Mouse (Mus musculus) left cerebral cortex, adult 18-20 months (tissue): ENCODE data around the gene Slc25a1. TPM values are rescaled to one million over a fixed set of nuclear protein-coding genes. Genes with fewer than 3 reads are reported as not detected.
A peak's percentile ranks its signal among the peaks of the same experiment; 100 is the strongest.

Experiments
- DNase-seq, 2 experiments: peaks; one replicate each; pipeline ENCODE4 v3.0.0; 2021 to 2022; ENCODE audit warnings: low spot score in 2 of 2, mixed read lengths in 1 of 2
- total RNA-seq, 2 experiments: library from RNA; stranded (reverse); gene quantifications; 2 replicates each; pipeline ENCODE4 v1.2.3; 2021

The Slc25a1 gene
- total RNA-seq, 2 experiments from 2014 or later = 39.9 to 41.8 TPM

DNA sequence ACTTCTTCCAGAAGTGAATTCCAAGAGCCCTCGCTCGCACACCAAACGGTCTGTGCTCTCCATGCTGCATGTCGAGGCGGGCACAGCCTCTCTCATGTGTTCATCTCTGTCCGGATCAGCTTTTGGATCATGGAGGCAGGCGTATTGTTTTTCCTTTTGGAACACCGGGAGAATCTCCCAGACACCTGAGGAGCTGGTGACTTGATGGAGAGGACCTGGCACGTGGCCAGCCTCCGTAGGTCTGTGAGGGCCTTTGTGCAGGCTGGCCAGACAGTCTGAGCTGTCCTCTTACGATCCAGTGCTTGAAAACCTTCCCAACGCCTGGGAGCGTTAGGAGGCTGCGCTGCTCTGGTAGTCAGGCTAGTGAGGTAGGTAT lies 5.9 kb downstream of the Slc25a1 start:
- DNase-seq = peak in 1 of 2 experiments; percentile 17

DNA sequence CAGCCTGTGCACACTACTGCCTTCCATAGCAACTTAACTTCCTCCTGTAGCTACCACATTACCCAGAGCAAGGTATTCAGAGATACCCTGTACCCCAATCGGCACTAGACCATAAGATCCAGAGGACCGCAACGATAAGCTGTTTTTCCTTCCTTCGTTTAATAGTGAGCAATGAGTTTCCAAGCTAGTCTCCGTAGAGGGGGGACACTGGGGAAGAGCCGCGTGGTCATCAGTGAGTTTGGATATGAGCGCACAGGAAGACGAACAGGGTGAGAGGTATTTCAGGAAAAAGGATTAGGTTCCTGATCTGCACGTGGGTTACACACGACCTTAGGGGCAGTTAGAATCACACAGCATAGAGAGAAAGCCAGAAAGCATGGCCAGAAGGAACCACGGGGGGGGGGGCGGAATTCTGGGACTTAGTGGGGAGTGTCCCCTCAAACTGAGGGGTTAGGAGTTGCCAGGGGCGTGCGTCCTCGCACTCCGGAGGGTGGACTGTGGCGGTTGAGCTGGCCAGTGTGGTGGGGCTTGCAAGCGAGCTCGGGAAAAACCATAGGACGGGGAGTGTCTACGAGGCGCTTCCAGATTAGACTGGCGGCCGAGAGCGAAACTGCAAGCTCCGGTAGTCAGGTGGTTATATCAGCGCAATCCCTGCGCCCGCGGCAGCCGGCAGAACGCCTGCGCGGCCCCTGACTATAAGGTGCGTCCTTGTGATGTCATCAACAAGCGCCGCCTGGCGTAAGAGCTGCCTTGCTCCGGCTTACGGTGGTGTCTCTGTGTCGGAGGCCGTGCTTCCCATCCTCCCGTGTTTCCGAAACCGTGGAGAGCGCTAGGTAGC lies 6.5 kb downstream of the Slc25a1 start:
- DNase-seq = peak; percentile 96 to 98

DNA sequence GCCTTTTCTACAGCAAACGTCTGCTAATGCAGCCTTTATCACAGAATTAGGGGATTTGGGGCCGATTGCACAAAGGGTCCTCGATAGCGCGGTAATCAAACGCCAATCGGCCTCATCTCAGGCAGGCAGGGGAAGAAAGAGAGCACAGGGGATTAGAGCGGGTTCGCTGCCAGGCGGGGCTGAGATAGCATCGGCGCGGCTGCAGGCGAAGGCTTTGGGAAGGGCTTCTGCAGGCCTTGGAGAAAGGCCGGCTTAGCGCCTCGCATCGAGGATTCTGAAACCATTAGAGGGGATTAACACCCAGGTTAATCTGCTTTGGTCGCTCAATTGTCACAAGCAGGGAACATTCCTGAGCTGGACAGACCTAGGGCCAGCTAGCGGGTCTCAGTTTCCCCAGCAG lies 7.4 kb downstream of the Slc25a1 start:
- no peak for DNase-seq

DNA sequence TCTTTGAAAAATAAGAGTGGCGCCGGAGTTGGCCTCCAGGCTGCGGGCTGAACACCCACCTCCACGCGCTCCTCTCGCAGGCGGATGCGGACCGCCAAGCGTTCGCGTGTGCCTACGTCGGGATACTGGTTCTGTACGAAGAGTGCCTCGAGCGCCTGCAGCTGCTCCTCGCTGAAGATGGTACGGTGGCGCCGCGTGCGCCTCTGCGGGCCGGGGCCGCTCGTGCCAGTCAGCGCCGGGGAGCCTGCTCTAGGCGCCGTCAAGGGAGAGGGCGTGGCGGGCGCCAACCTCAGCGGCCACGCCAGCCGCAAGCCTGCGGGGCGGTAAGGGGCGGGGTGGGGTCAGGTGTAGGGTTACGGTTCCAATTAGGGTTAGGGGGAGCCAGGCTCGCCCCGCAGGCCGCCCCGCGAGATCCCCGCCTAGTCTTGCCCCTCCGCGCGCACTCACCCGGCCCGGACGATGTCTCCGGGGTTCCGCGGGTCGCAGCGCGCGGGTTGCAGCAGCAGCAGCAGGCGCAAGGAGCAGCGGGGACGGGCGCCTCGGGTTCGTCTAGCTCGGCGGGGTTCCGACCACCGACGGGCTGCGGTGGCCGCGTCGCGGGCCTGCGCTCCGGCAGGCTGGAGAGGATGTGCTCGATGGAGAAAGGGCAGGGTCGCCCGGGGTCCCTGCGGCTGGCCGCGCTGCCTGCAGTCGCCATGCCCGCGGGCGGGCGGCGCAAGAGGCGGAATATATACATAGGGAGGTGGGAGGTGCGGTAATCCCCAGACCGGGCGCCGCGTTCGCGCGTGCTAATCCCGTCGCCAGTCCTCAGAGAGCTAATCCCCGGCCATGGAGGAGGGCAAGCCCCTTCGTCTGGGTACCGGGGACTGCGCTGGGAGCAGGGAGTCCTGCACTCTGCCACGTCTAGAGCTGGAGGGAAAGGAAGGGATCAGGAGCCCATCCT lies 13.4 kb downstream of the Slc25a1 start, which contains the start of gene Gsc2:
Gene Gsc2, minus strand, starts transcription at position 753 of the 943 bp plus-strand sequence.
- peak in 1 of 2 experiments; percentile 20 for DNase-seq

DNA sequence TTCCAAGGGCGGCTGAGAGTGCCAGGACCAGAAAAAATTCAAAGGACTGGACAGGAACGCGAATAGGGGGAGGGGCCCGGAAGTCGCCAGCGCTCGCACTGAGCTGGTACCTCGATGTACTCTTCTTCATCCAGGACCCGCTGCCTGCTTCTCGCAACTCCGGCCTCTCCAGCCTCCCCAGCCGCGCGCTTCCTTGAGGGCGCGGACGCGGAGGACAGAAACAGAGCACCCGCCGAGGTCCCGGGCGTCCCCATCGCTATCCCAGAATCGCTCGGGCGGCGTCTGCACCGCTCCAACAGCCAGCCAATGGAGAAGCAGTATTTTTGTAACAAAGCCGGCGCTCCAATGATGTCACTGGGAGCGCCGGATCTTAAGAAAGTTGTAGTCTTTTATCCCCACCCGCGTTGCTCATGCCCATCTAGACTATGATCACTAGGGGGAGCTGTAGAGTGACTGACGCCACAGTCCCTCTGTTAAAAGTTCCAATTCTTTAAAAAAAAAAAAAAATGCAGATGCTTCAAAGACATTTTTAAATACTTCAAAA lies 16.9 kb downstream of the Slc25a1 start, which contains the start of gene Ess2:
Gene Ess2, minus strand, starts transcription at position 297 of the 544 bp plus-strand sequence.
- peak; percentile 89 to 93 for DNase-seq

DNA sequence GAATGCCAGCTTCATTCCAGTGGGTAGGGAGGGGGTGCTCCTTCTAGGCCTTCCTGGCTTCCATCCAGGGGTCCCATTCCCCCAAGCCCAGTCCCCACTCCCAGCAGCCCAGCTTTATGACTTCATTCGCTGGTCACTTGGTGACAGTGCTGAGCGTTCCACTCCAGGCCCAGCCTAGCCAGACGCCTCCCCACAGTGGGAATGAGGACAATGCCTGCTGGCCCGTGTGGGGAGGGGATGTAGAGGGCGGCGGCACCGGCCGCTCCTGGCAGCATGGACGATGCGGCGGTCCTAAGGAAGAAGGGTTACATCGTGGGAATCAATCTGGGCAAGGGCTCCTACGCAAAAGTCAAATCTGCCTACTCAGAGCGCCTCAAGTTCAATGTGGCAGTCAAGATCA lies 29.6 kb downstream of the Slc25a1 start, which contains the start of the genes Dgcr2 and Tssk2:
Gene Dgcr2, minus strand, starts transcription at position 101 of the 400 bp plus-strand sequence.
Gene Tssk2, plus strand, starts transcription at position 176 of the 400 bp plus-strand sequence.
- DNase-seq = no peak

DNA sequence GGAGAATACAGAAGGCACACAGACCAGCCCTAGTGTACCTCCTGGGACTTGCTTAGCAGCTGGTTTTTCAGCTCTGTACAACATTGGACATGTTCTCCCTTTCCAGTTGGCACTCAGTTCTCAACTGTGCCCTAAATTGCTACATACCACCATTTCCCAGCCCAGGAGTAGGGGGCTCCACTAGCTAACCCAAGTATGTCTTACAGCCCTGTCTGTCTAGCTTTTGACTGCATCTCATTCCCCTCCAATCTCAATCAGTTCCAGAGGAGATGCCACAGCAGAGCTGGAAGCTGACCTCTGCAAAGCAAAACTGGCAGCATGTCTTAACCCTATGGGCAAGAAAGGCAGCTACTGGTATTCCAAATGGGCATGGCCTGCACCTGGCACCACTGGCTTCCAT lies 31.9 kb downstream of the Slc25a1 start:
- DNase-seq = no peak

DNA sequence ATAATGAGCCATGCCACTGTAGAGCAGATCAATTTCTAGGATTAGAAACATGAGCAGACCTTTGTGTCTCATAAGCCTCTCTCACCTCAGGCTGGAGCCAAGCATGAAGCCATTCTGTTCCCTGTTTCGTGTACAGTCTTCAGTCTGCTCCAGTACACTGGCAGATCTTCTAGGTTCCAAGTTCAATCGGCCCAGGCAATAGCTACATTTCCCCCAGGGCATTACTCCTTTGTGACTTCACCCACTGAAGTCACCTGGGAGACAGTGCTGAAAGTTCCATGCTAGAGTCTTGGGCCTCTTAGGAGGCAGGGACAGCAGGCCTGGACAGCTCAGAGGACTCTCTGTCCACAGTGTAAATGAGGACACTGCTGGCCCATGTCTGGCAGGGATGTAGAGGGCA lies 34.1 kb downstream of the Slc25a1 start, which contains the start of gene Tssk1:
Gene Tssk1, plus strand, starts transcription at position 301 of the 400 bp plus-strand sequence.
- DNase-seq = no peak

DNA sequence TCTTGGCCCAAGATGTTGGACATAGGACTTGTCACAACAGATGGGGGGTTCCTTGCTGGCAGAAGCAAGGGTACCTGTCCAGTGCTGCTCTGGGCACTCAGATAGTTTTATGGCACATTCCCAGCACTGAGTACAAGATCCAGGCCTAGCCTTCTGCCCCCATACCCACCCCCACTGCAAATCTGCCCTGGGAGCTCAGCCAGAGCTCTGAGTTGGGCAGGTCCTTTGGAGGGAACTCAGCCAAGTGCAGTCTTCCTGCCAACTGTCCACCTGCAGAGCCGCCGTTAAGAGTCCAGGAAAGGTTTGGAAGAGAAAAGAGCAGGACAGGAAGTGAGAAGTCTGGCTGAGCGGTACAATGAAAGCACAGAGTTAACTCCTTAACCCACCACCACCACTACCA lies 35.4 kb downstream of the Slc25a1 start:
- no peak for DNase-seq

DNA sequence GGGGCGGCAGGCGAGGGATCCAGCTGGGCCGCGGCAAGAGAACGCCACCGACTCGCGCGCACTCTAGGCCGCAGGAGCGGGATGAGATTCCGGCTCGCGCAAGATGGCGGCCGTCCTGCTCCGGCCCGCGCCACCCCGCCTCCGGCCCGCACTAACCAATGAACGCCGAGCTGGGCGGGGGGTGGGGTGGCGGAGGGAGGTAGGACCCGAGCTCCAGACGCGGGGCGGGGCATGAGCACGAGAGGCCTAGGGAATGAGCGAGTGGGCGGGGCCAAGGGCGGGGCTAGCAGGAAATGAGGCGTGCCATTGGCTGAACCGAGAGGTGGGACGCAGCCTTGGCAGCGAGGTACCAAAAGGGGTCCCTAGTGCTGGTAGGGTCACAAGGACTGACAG lies 36.5 kb downstream of the Slc25a1 start, which contains the start of gene Gm20518:
Gene Gm20518, minus strand, starts transcription at position 105 of the 393 bp plus-strand sequence.
- peak; percentile 99 for DNase-seq

DNA sequence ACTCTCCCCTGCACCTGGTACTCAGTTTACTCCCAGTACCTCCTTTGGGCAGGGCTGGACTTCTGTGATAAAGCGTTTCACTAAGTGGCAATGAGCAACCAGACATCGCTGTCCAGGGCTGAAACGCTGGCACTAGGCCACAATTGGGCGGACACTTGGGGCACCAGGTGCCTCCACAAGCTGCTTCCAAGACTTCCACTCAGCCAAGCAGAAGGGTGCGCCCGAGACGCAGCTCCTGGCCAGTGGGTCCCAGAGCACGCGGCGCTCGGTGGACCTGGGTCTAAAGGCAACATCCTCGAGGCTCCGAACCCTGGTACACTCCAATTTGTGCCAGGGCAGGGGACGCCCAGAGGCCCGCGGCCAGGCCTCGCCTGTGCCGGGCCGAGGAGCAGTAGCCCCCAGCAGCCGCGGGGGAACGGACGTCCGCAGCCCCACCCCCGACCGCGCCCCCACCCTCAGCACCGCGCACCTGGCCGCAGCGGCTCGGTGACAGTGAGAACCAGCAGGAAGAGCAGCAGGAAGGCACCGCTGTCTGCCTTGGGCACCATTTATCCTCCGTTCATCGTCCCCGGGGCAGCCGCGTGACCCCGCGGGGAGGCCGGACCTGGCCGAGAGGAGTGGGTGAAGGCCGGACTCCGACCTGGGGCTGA lies 37.0 kb downstream of the Slc25a1 start:
- DNase-seq = peak; percentile 47 to 57

DNA sequence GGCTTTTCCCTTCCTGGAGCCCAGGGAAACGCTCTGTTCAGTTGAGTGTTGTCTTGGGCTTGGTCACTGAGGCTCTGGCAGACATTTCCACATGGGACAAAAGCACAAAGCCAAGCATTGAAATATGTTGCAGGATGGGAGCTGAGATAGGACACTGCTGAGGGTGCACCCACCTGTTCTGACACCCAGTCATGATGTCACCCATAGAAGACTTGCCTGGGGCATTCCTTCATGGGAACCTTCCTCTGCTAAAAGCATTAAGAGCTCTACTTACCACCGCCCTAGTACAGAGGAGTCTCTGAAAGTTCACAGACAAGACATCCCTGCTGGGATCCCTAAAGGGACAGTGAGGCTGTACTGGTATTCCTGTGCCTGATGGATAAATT lies 37.7 kb downstream of the Slc25a1 start:
- no peak for DNase-seq

DNA sequence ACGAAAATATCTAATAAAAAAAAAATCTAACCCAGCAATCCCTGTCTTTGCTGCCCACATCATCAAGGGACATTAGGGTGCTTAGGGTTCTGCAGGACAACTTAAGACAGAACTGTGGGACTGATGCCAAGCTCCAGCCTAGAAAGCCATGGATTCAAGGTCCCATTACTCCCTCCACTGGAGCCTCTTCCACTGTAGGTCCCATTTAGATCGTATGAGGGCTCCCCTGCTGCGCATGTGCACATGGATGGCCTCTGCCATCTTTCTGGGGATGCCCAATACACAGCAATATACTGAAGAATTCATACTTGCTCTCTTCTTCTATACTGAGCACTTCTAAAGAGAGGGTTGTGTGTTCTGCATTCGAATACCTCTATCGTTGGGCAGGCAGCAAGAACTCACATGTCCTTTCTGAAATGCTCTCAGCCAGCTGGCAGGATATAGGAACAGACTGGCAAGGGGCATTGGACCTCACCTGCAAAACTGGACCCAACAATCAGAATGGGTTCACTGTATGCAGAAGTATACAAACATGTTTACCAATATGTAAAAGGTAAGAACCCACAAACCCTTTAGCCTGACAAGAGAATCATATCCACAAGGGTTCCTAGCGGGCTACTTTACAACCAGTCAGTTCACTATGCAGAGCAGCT lies 38.2 kb downstream of the Slc25a1 start:
- no peak for DNase-seq

DNA sequence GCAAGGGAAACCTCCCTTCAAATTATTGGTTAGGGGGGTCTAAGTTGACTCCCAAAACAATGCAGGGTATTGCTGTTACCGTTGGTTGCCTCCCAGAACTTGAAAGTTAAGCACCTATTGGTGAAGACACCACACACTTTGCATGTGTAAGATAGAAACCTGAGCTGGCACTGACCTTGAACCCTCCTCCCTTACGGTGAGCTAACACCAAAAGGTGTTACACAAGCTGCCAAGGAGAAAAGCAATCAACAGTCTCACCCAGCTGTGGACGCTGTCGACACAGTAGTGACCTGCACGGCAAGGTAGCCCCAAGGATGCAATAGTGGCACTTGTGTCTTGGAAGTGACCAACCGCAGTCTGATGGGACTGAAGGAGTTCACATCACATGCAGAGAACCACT lies 43.9 kb downstream of the Slc25a1 start:
- no peak for DNase-seq

DNA sequence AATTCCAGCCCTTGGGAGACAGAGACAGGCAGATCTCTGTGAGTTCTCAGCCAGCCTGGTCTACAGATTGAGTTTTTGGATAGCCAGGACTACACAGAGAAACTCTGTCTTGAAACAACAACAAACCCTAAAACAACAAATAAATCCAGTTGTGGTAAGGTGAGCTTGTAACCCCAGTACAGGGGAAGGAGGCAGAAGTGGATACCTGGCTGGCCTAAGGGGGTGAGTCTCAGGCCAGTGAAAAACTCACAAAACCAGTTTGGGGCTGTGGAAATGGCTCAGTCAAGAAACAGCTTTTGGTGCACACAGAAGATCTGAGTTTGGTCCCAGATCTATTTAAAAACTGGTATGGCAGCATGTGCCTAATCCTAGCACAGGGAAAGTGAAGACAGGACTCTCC lies 45.8 kb downstream of the Slc25a1 start:
- no peak for DNase-seq

DNA sequence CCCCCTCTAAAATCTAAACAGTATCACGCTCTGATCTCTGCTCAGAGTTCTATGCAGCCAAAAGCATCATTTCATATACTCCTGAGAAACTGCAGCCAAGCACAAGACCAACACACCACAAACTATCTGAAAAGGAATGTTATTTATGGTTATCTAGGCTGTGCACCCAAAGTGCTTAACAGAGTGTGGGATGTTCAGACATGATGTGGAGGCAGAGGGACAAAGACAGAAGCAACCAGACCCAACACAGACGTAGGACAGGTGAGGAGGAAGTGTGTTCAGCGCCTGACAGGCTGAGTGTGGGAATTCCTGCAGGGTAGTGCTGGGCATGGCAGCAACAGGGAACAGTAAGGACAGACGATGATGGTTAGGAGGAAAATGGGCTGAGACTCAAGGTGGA lies 48.4 kb downstream of the Slc25a1 start:
- peak in 1 of 2 experiments; percentile 40 for DNase-seq

DNA sequence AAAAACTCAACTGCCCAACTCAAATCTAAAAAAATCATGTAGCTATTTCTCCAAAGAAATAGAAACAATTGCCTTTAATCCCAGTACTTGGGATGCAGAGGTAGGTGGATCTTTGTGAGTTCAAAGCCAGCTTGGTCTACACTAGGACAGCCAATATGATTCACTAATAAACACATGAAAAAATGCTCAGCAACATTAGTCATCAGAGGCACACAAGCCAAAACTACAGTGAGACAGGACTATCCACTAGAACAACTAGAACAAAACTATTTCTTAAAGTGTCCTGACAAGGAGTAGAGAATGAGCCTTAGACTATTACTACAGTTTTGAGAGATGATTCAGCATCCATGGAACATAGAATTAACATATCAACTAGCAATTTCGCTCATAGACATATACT lies 51.9 kb downstream of the Slc25a1 start:
- DNase-seq = no peak
